In genomic region chr10:63201534-63201933, GRCm38 (mm10) we compare ENCODE assay signal across 24 mouse cellular contexts. TPM values are rescaled to one million over a fixed set of nuclear protein-coding genes. Genes with fewer than 3 reads are reported as not detected.
DNase-seq lines count a peak whose midpoint lies in the region; TF ChIP-seq lines count a peak whose summit lies in the region.
"Had no signal": no experiment of that assay in that cellular context is flagged by ENCODE, and none has a peak within 500 bp of the region (broad histone marks: within the 10 kb centered on the region; RNA-seq: fewer than 3 reads in every experiment).

No protein-coding gene starts in this region.

- intact Hi-C loops in gastrocnemius, adult 2 months (cut with DNase I), result loop anchor here (1.0 kb wide), 1 partner anchor 42 kb away; the partner anchor contains the start of gene Herc4
- intact Hi-C loops in heart, adult 2 months (cut with DNase I), result loop anchor here (2.0 kb wide), 1 partner anchor 45 kb away; no protein-coding TSS in a partner anchor
- intact Hi-C loops in heart, postnatal 36 days (cut with DNase I), result loop anchor here (2.0 kb wide), 1 partner anchor 45 kb away; no protein-coding TSS in a partner anchor

- TF ChIP-seq CTCF in gastrocnemius, adult 2 months (IDR thresholded peaks at IDR 0.05), result no peak
- TF ChIP-seq CTCF in heart, adult 2 months (IDR thresholded peaks at IDR 0.05), result no peak
- no peak for TF ChIP-seq CTCF in testis, adult 2 months (IDR thresholded peaks at IDR 0.05; ENCODE audit: control insufficient read depth, insufficient read depth, insufficient replicate concordance, low read depth, low read length)

- H3K79me2 ChIP-seq in heart, adult 2 months (replicated peaks; ENCODE audit: control insufficient read depth, insufficient read depth, low read length), result no peaks in the 10 kb centered on the region

- no peaks in the 10 kb centered on the region for H3K27me3 ChIP-seq in heart, adult 2 months (ENCODE audit: control insufficient read depth, insufficient read depth, low read length)
- no peaks in the 10 kb centered on the region for H3K27me3 ChIP-seq in testis, adult 2 months (ENCODE audit: control insufficient read depth, insufficient read depth, low read length)
- H3K27me3 ChIP-seq: CH12.LX; forebrain, embryonic 13.5 days; heart, embryonic 13.5 days had no signal

- TF ChIP-seq POLR2A in heart, adult 2 months (IDR thresholded peaks at IDR 0.05; ENCODE audit: insufficient read depth, low read depth, low read length), result no peak
- no peak for TF ChIP-seq POLR2A in testis, adult 2 months (IDR thresholded peaks at IDR 0.05; ENCODE audit: control insufficient read depth, low read depth, low read length)

- no peak for TF ChIP-seq EP300 in heart, adult 2 months (IDR thresholded peaks at IDR 0.05; ENCODE audit: insufficient read depth, low read depth, low read length)

- peak; percentile 55 for DNase-seq in gastrocnemius, adult 2 months
- no peak for DNase-seq in gastrocnemius, postnatal 25 days
- DNase-seq in heart, adult 2 months, result peak in 1 of 2 experiments; percentile 36
- DNase-seq in heart, postnatal 36 days, result no peak
- no peak for DNase-seq in testis, postnatal 14 days (ENCODE audit: low spot score)
- DNase-seq in kidney, postnatal 25 days, result no peak
- DNase-seq: adrenal gland, postnatal 10 days; adrenal gland, postnatal 36 days; cerebellum, adult 18-20 months; cerebellum, adult 9-10 months; cerebellum, postnatal 14 days; heart, adult 18-20 months; heart, postnatal 4 days; kidney, adult 18-20 months had no signal

- H3K27ac ChIP-seq in gastrocnemius, adult 2 months, result peak overlapping the region; percentile 96
- peak overlapping the region; percentile 83 for H3K27ac ChIP-seq in heart, adult 2 months
- H3K27ac ChIP-seq in testis, adult 2 months (ENCODE audit: control insufficient read depth, insufficient read depth, low read depth, low read length), result no peak overlapping the region
- H3K27ac ChIP-seq: forebrain, embryonic 10.5 days; forebrain, embryonic 13.5 days; heart, embryonic 13.5 days; hindbrain, embryonic 14.5 days; hindbrain, postnatal 0 days had no signal

- peak overlapping the region; percentile 77 for H3K4me3 ChIP-seq in gastrocnemius, adult 2 months
- peak overlapping the region; percentile 2; the same call in 1 of the 2 replicates for H3K4me3 ChIP-seq in heart, adult 2 months
- H3K4me3 ChIP-seq in testis, adult 2 months (ENCODE audit: control insufficient read depth, low read depth, low read length), result peak overlapping the region; percentile 81
- H3K4me3 ChIP-seq: forebrain, embryonic 10.5 days; forebrain, embryonic 13.5 days; heart, embryonic 13.5 days had no signal

- peaks cover 8% of the 10 kb centered on the region for H3K36me3 ChIP-seq in heart, adult 2 months (ENCODE audit: control insufficient read depth, insufficient read depth, low read length)
- no peaks in the 10 kb centered on the region for H3K36me3 ChIP-seq in testis, adult 2 months (ENCODE audit: control insufficient read depth, insufficient read depth, low read length)
- H3K36me3 ChIP-seq: forebrain, embryonic 10.5 days; heart, embryonic 13.5 days had no signal

- no peak overlapping the region for H3K9ac ChIP-seq in heart, adult 2 months (ENCODE audit: low read depth, low read length)
- H3K9ac ChIP-seq: forebrain, embryonic 13.5 days; heart, embryonic 13.5 days; hindbrain, embryonic 14.5 days had no signal

- WGBS in heart, adult 2 months, result 51% methylated on average over 8 of the region's 8 CpGs

- H3K4me1 ChIP-seq in heart, adult 2 months (ENCODE audit: control insufficient read depth, insufficient read depth, low read length), result no peaks in the 10 kb centered on the region
- H3K4me1 ChIP-seq in testis, adult 2 months (ENCODE audit: control insufficient read depth, insufficient read depth, low read length), result peaks cover 4% of the 10 kb centered on the region
- H3K4me1 ChIP-seq: forebrain, embryonic 10.5 days; forebrain, embryonic 13.5 days had no signal

RNA-seq across cellular contexts. Expression of gene Mypn, which starts 2.2 kb away (rescaled TPM):
- total RNA-seq in gastrocnemius, adult 2 months (2021), result 100 to 1,000 TPM; 248 to 338 TPM
- 100 to 1,000 TPM; 239 to 253 TPM for total RNA-seq in gastrocnemius, postnatal 25 days (2021)
- total RNA-seq in heart, adult 2 months (2021), result 100 to 1,000 TPM in 1 of 2 experiments, 10 to 100 TPM in 1; 96.6 to 110 TPM
- 32.1 and 43.5 TPM in 2 replicates for polyA plus RNA-seq in heart, adult 2 months (2012; rRNA removed)
- 100 to 1,000 TPM in 1 of 2 experiments, 10 to 100 TPM in 1; 96.7 to 105 TPM for total RNA-seq in heart, postnatal 36 days (2021)
- polyA plus RNA-seq in testis, adult 2 months (2012; rRNA removed), result 3.2 and 3.5 TPM in 2 replicates
- total RNA-seq: MEL had no signal
- polyA plus RNA-seq: forebrain, embryonic 13.5 days; inflammation-experienced regulatory T-cells, adult 6 months; intestine, embryonic 16.5 days had no signal

RNA-seq across cellular contexts. Expression of gene Herc4, which starts 42.1 kb away (rescaled TPM):
- 10 to 100 TPM; 21.2 to 21.6 TPM for total RNA-seq in gastrocnemius, adult 2 months (2021)
- total RNA-seq in gastrocnemius, postnatal 25 days (2021), result 10 to 100 TPM; 17.5 to 20.6 TPM
- 10 to 100 TPM; 30.2 to 32.3 TPM for total RNA-seq in heart, adult 2 months (2021)
- 13.1 and 28.8 TPM in 2 replicates for polyA plus RNA-seq in heart, adult 2 months (2012; rRNA removed)
- 10 to 100 TPM; 32.2 to 33.4 TPM for total RNA-seq in heart, postnatal 36 days (2021)
- 60.8 and 71.4 TPM in 2 replicates for polyA plus RNA-seq in testis, adult 2 months (2012; rRNA removed)

Comparison
In these comparisons a context has a peak if more than half of its experiments do, and no peak if none do; other contexts are left out.
1. H3K4me3 ChIP-seq: peak in every context shown above with its lines; median percentile 81 in testis, adult 2 months; 77 in gastrocnemius, adult 2 months; 2 in heart, adult 2 months.